Mouse (Mus musculus) right cerebral cortex, postnatal 25 days (tissue): Measurements from ENCODE around the gene Ptpn20.

ENCODE experiments used
- DNase-seq: peaks from one replicate; pipeline ENCODE4 v3.0.0; 2022

Gene Ptpn20

GRCm38 (mm10) chr14:33677996-33678395 lies 89.0 kb downstream of the Ptpn20 start:
- DNase-seq, result no peak

DNA sequence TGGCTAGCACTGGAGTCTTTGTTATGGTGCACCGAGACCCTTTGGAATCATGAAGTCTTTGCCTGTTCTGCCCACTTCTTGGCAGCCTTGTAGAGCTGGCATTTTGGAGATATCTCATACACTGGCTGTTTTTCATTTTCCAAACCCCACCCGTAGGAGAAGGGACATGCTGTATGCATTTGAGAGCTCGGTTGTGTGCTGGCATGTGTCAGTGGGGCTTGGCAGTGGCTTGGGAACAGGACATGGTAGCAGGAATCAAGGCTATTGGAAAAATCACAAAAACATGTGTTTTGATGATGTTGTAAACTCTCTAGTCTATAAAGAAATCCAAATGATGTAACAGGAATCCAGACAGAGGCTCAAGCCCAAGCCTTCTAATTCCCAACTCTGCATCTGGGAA lies 89.7 kb downstream of the Ptpn20 start:
- no peak for DNase-seq

DNA sequence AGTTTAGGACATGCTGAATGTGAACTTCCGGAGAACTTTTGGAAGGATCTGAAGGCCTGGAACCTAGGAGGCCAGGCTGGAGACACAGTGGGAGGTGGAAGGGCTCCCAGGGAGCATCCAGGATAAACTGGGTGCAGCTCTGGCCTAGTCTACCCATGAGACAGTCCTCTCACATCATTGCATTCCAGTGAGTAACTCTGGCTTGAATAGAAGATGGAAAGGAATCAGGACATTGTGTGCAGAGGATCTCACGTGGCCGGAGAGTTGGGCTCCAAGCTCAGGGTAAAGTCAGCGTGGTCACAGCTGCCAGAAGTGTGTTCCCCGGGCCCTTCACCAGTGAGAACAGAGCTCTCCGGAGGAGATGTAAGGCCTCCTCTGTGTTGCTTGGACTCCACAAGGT lies 91.6 kb downstream of the Ptpn20 start:
- no peak for DNase-seq

GRCm38 (mm10) chr14:33682768-33683167 lies 93.8 kb downstream of the Ptpn20 start:
- DNase-seq, result no peak

DNA sequence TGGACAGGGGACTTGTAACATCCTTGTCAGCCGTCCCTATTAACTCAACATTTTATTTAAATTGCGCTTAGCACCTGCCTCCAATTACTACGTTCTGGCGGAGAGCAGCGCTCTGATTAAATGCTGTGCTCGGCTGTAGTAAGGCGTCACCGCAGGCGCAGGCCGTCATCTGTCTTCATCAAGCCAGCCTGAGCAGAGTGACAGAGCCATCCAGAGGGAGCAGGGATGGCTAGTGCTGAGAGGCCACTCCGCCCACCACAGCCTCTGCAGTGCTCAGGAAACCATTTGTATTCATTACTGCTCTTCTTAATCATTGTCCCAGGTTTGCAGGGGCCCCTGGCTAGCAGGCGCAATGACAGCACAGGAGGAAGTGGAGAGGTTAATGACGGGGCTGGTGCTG lies 94.7 kb downstream of the Ptpn20 start:
- no peak for DNase-seq

- no peak for DNase-seq
Observed at GRCm38 (mm10) chr14:33687444-33688028, 98.5 kb downstream of the Ptpn20 start.

- no peak for DNase-seq
Observed at GRCm38 (mm10) chr14:33689044-33689443, 100.0 kb downstream of the Ptpn20 start.
